8 mouse cellular contexts compared by ENCODE assay signal in the genomic region with DNA sequence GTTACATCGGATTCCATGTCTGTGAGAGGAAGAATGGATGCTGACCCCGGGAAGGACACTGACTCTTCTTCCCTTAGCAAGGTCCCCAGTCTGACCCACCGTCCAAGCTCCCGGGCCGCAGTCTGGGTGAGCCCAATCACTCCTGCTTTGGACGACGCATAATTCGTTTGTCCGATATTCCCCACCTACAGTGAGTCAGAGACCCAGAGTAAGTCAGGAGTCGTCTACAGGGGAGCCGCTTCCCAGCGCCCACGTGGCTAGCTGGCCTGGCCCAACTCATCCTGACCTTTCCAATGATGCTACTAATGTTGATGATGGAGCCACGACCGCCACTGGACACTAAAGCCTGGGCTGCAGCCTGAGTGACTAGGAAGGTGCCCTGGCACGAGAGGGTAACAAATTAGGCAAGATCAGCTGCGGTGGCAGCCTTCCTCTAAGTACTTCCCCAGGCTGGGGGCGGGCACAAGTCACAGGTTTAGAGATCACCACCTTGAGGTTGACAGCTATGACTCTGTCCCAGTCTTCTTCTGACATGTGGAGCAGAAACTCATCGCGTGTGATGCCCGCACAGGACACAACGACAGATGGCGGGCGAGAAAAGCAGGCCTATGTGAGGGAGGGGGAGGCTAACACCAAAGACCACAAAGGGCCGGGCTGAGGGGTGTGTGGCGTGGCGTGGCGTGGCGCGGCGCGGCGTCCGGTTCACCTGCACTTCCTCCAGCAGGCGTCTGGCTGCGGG. TPM values are rescaled to one million over a fixed set of nuclear protein-coding genes. Genes with fewer than 3 reads are reported as not detected.
DNase-seq lines count a peak whose midpoint lies in the region; ATAC-seq and TF ChIP-seq lines count a peak whose summit lies in the region.

No protein-coding gene starts in this region.

- TF ChIP-seq CTCF in kidney, adult 2 months (conservative IDR thresholded peaks at IDR 0.05; ENCODE audit: insufficient read depth, insufficient read length, low read depth, low read length), result no peak

- H3K27ac ChIP-seq in forebrain, embryonic 12.5 days, result peak overlapping the region; percentile 98
- peak overlapping the region; percentile 73 for H3K27ac ChIP-seq in kidney, adult 2 months (ENCODE audit: insufficient read depth, low read depth, low read length)

- peak overlapping the region; percentile 83 for H3K4me2 ChIP-seq in forebrain, embryonic 12.5 days

- DNase-seq in heart, adult 11 months, result peak; percentile 94
- DNase-seq in heart, adult 8-10 months (ENCODE audit: low spot score), result no peak
- peak; percentile 42 for DNase-seq in Muller cell, postnatal 12 days (ENCODE audit: inconsistent ontology term)
- DNase-seq in kidney, adult 2 months, result peak; percentile 51
- peak; percentile 60 to 64 for DNase-seq in lung, postnatal 4 days
- peak; percentile 56 to 71 for DNase-seq in spleen, adult 18-20 months
- no peak for DNase-seq in right cerebral cortex, adult 2 months (ENCODE audit: low spot score in 2 of 2)

- no peak for TF ChIP-seq POLR2A in kidney, adult 2 months (IDR thresholded peaks at IDR 0.05; ENCODE audit: low read depth, low read length)

- peaks cover 75% of the 10 kb centered on the region for H3K4me1 ChIP-seq in forebrain, embryonic 12.5 days
- peaks cover 21% of the 10 kb centered on the region; the same call in 1 of the 2 replicates for H3K4me1 ChIP-seq in kidney, adult 2 months (ENCODE audit: control insufficient read depth, insufficient read depth, low read length)

- no peaks in the 10 kb centered on the region for H3K27me3 ChIP-seq in forebrain, embryonic 12.5 days
- H3K27me3 ChIP-seq in kidney, adult 2 months (replicated peaks; ENCODE audit: control insufficient read depth, insufficient read depth, low read length), result no peaks in the 10 kb centered on the region

- no peaks in the 10 kb centered on the region for H3K9me3 ChIP-seq in forebrain, embryonic 12.5 days

- peak overlapping the region; percentile 93 for H3K9ac ChIP-seq in forebrain, embryonic 12.5 days

- ATAC-seq in forebrain, embryonic 12.5 days (ENCODE audit: low FRiP score), result no peak

- 4% methylated on average over 36 of the region's 36 CpGs for WGBS in forebrain, embryonic 12.5 days
- 14% methylated on average over 36 of the region's 36 CpGs for WGBS in kidney, adult 2 months

- H3K36me3 ChIP-seq in forebrain, embryonic 12.5 days (replicated peaks), result peaks cover 39% of the 10 kb centered on the region
- H3K36me3 ChIP-seq in kidney, adult 2 months (ENCODE audit: control insufficient read depth, insufficient read depth, low read length), result no peaks in the 10 kb centered on the region

- peak overlapping the region; percentile 69 for H3K4me3 ChIP-seq in forebrain, embryonic 12.5 days (replicated peaks)
- peak overlapping the region; percentile 90 for H3K4me3 ChIP-seq in kidney, adult 2 months (ENCODE audit: insufficient read depth, low read depth, low read length)

RNA-seq across cellular contexts. Expression of gene H2-Ke6, which starts 0.8 kb away (rescaled TPM):
- 100 to 1,000 TPM; 134 to 149 (median 137) TPM for total RNA-seq in heart, adult 8-10 months (2022)
- polyA plus RNA-seq in forebrain, embryonic 12.5 days (2016; fragmentation: Nextera tagmentation; extraction: Ambion mirVana), result 92.8 and 103 TPM in 2 replicates
- polyA plus RNA-seq in kidney, adult 2 months (2012; rRNA removed), result 165 and 208 TPM in 2 replicates

RNA-seq across cellular contexts. Expression of gene Ring1, which starts 2.6 kb away (rescaled TPM):
- 10 to 100 TPM; 11.9 to 18.1 (median 14.1) TPM for total RNA-seq in heart, adult 8-10 months (2022)
- 19.1 and 23.6 TPM in 2 replicates for polyA plus RNA-seq in forebrain, embryonic 12.5 days (2016; fragmentation: Nextera tagmentation; extraction: Ambion mirVana)
- polyA plus RNA-seq in kidney, adult 2 months (2012; rRNA removed), result 30.4 and 36.3 TPM in 2 replicates

RNA-seq across cellular contexts. Expression of gene Slc39a7, which starts 4.4 kb away (rescaled TPM):
- 10 to 100 TPM; 64.1 to 79.1 (median 73.2) TPM for total RNA-seq in heart, adult 8-10 months (2022)
- 160 and 166 TPM in 2 replicates for polyA plus RNA-seq in forebrain, embryonic 12.5 days (2016; fragmentation: Nextera tagmentation; extraction: Ambion mirVana)
- 90.4 and 106 TPM in 2 replicates for polyA plus RNA-seq in kidney, adult 2 months (2012; rRNA removed)

RNA-seq across cellular contexts. Expression of gene Rxrb, which starts 4.5 kb away (rescaled TPM):
- total RNA-seq in heart, adult 8-10 months (2022), result 10 to 100 TPM; 33.4 to 46.3 (median 42.3) TPM
- 54.8 and 59.5 TPM in 2 replicates for polyA plus RNA-seq in forebrain, embryonic 12.5 days (2016; fragmentation: Nextera tagmentation; extraction: Ambion mirVana)
- 49.3 and 59.2 TPM in 2 replicates for polyA plus RNA-seq in kidney, adult 2 months (2012; rRNA removed)

RNA-seq across cellular contexts. Expression of gene Col11a2, which starts 12.2 kb away (rescaled TPM):
- 1 to 10 TPM in 3 of 4 experiments, under 1 TPM in 1; 0.87 to 1.3 (median 1.2) TPM for total RNA-seq in heart, adult 8-10 months (2022)
- polyA plus RNA-seq in forebrain, embryonic 12.5 days (2016; fragmentation: Nextera tagmentation; extraction: Ambion mirVana), result 1.4 and 2.5 TPM in 2 replicates
- polyA plus RNA-seq in kidney, adult 2 months (2012; rRNA removed), result 0.35 and 0.39 TPM in 2 replicates

Comparison
In these comparisons a context has a peak if more than half of its experiments do, and no peak if none do; other contexts are left out.
1. DNase-seq: peak in heart, adult 11 months (single experiment), Muller cell, postnatal 12 days (single experiment), kidney, adult 2 months (single experiment), lung, postnatal 4 days (2 of 2) and spleen, adult 18-20 months (2 of 2); none in heart, adult 8-10 months (single experiment) and right cerebral cortex, adult 2 months (0 of 2).